Mouse (Mus musculus) G1E (cell line): ENCODE results near the gene Nox3. TPM values are rescaled to one million over a fixed set of nuclear protein-coding genes. Genes with fewer than 3 reads are reported as not detected.

Experiments
- ATAC-seq: 2 replicates; pipeline ENCODE4 v1.8.0; 2016; ENCODE audit warnings: mild to moderate bottlenecking; ENCODE audit not compliant: insufficient number of reproducible peaks, poor library complexity, low FRiP score, severe bottlenecking; ENCODE audit errors: extremely low read depth
- DNase-seq: peaks from one replicate; pipeline ENCODE4 v3.0.0; 2012; ENCODE audit warnings: low spot score
- H3K27me3 ChIP-seq: 2 replicates; pipeline ENCODE4 v1.6.1; 2012; ENCODE audit warnings: mild to moderate bottlenecking, low read length, inconsistent platforms; ENCODE audit not compliant: insufficient read depth
- H3K36me3 ChIP-seq: replicated peaks from 2 replicates; pipeline ENCODE3; 2012; ENCODE audit warnings: mild to moderate bottlenecking, inconsistent platforms
- H3K4me1 ChIP-seq: 2 replicates; pipeline ENCODE4 v1.6.1; 2012; ENCODE audit warnings: low read depth, low read length, inconsistent platforms, mixed read lengths; ENCODE audit not compliant: insufficient read depth
- H3K4me3 ChIP-seq: 2 replicates; pipeline ENCODE4 v1.5.1; 2012; ENCODE audit warnings: low read depth, mild to moderate bottlenecking, inconsistent platforms, low read length, moderate library complexity, mixed read lengths
- H3K9me3 ChIP-seq: replicated peaks from 2 replicates; pipeline ENCODE4 v1.6.1; 2012; ENCODE audit warnings: inconsistent platforms
- CTCF ChIP-seq: IDR thresholded peaks from 2 replicates; pipeline ENCODE4 v1.5.1; 2012; ENCODE audit warnings: low read depth, low read length, inconsistent platforms, mixed read lengths
- GATA1 ChIP-seq: IDR thresholded peaks from 2 replicates; pipeline ENCODE4 v1.6.1; 2012; ENCODE audit warnings: borderline replicate concordance, low read length, inconsistent platforms, mixed read lengths
- GATA2 ChIP-seq: IDR thresholded peaks from 2 replicates; pipeline ENCODE4 v1.6.1; 2012; ENCODE audit warnings: low read depth, low read length, inconsistent platforms, borderline replicate concordance
- POLR2AphosphoS5 ChIP-seq: IDR thresholded peaks from 2 replicates; pipeline ENCODE4 v1.6.1; 2012; ENCODE audit warnings: low read depth, low read length, inconsistent platforms; ENCODE audit not compliant: insufficient replicate concordance
- TAL1 ChIP-seq: conservative IDR thresholded peaks from 2 replicates; pipeline ENCODE4 v1.6.1; 2012; ENCODE audit warnings: low read depth, low read length, inconsistent platforms, mixed read lengths
- polyA plus RNA-seq: library from polyadenylated mRNA; stranded (reverse); fragments of >175 nt; gene quantifications from 2 replicates; pipeline ENCODE4 v1.2.3, GENCODE M21; 2012
- total RNA-seq, 2 experiments: library from RNA; stranded (forward) in 1 of 2; stranded (reverse) in 1 of 2; fragments of 200-1000 nt in 1 of 2; fragments of >200 nt in 1 of 2; fragmentation: Nextera tagmentation in 1 of 2; gene quantifications; 2 replicates each; pipeline ENCODE4 v1.2.3; 2014 to 2017

The Nox3 gene
- total and polyA plus RNA-seq, 3 experiments = not detected

GRCm38 (mm10) chr17:3611781-3612075 lies 84.3 kb downstream of the Nox3 start:
- Histone ChIP-seq H3K27me3 (peaks cover 3% of the 10 kb centered on the region), H3K9me3 (no peaks in the 10 kb centered on the region), H3K4me1 (no peaks in the 10 kb centered on the region), H3K4me3 (no peak overlapping the region), H3K36me3 (no peaks in the 10 kb centered on the region)
- ATAC-seq (no peak), DNase-seq (no peak)
- TF ChIP-seq GATA1 (no peak), CTCF (no peak), GATA2 (no peak), TAL1 (no peak)

GRCm38 (mm10) chr17:3610928-3611780 lies 84.9 kb downstream of the Nox3 start:
- no peaks in the 10 kb centered on the region for H3K4me1 ChIP-seq

GRCm38 (mm10) chr17:3610307-3610754 lies 85.7 kb downstream of the Nox3 start:
- H3K4me3 ChIP-seq = no peak overlapping the region
- no peaks in the 10 kb centered on the region for H3K4me1 ChIP-seq
- H3K9me3 ChIP-seq = no peaks in the 10 kb centered on the region
- TF ChIP-seq TAL1 (no peak), GATA2 (no peak), GATA1 (no peak), CTCF (no peak), POLR2AphosphoS5 (no peak)
- no peak for ATAC-seq
- DNase-seq = no peak
- peaks cover 3% of the 10 kb centered on the region for H3K27me3 ChIP-seq
- no peaks in the 10 kb centered on the region for H3K36me3 ChIP-seq

More at GRCm38 (mm10) chr17:3610928-3611780, 84.9 kb downstream of the Nox3 start:
- H3K36me3 ChIP-seq = no peaks in the 10 kb centered on the region
- no peak for TF ChIP-seq TAL1
- no peak for TF ChIP-seq POLR2AphosphoS5
- TF ChIP-seq GATA1 = no peak
- TF ChIP-seq GATA2 = no peak
- no peak for TF ChIP-seq CTCF
- DNase-seq (no peak), ATAC-seq (no peak)
- H3K4me3 ChIP-seq = no peak overlapping the region
- H3K9me3 ChIP-seq = no peaks in the 10 kb centered on the region
- H3K27me3 ChIP-seq = peaks cover 3% of the 10 kb centered on the region

- Histone ChIP-seq H3K9me3 (no peaks in the 10 kb centered on the region), H3K4me3 (no peak overlapping the region), H3K36me3 (no peaks in the 10 kb centered on the region), H3K4me1 (no peaks in the 10 kb centered on the region), H3K27me3 (no peaks in the 10 kb centered on the region)
- TF ChIP-seq GATA2 (no peak), CTCF (no peak), TAL1 (no peak), GATA1 (no peak), POLR2AphosphoS5 (no peak)
- ATAC-seq = no peak
- no peak for DNase-seq
Measured at GRCm38 (mm10) chr17:3602954-3603672, 92.9 kb downstream of the Nox3 start.

GRCm38 (mm10) chr17:3598393-3598792 lies 97.7 kb downstream of the Nox3 start:
- H3K4me1 ChIP-seq = no peaks in the 10 kb centered on the region
- no peak for DNase-seq
- peaks cover 5% of the 10 kb centered on the region; the same call in 1 of the 2 replicates for H3K27me3 ChIP-seq
- no peak overlapping the region for H3K4me3 ChIP-seq
- H3K9me3 ChIP-seq = no peaks in the 10 kb centered on the region
- no peaks in the 10 kb centered on the region for H3K36me3 ChIP-seq
- ATAC-seq = no peak
- no peak for TF ChIP-seq POLR2AphosphoS5

GRCm38 (mm10) chr17:3597866-3598265 lies 98.2 kb downstream of the Nox3 start:
- Histone ChIP-seq H3K9me3 (no peaks in the 10 kb centered on the region), H3K4me3 (no peak overlapping the region), H3K27me3 (peaks cover 5% of the 10 kb centered on the region; the same call in 1 of the 2 replicates), H3K4me1 (no peaks in the 10 kb centered on the region), H3K36me3 (no peaks in the 10 kb centered on the region)
- TF ChIP-seq CTCF (no peak), POLR2AphosphoS5 (no peak), TAL1 (no peak), GATA2 (no peak), GATA1 (no peak)
- ATAC-seq (no peak), DNase-seq (no peak)
